Mouse (Mus musculus) ES-Bruce4 (cell line): ENCODE measurements at regions not wholly inside any gene's neighbourhood (a gene's known extent, or its start where the extent isn't known, plus 50 kb on each side); places are given as distances from the start of the nearest gene placed in this dataset.

Source experiments
- H3K27ac ChIP-seq: 2 replicates; pipeline ENCODE4 v1.5.1; 2012; ENCODE audit warnings: low read length, inconsistent platforms; ENCODE audit not compliant: insufficient read depth
- H3K27me3 ChIP-seq: 2 replicates; pipeline ENCODE4 v1.6.1; 2012; ENCODE audit warnings: mild to moderate bottlenecking, low read length, inconsistent platforms; ENCODE audit not compliant: control insufficient read depth, poor library complexity, insufficient read depth, severe bottlenecking
- H3K36me3 ChIP-seq: 2 replicates; pipeline ENCODE4 v1.6.1; 2012; ENCODE audit warnings: inconsistent platforms, mild to moderate bottlenecking, low read length, moderate library complexity; ENCODE audit not compliant: control insufficient read depth, poor library complexity, insufficient read depth, severe bottlenecking
- H3K4me1 ChIP-seq: one replicate; pipeline ENCODE4 v1.8.1; 2011; ENCODE audit warnings: low read length; ENCODE audit not compliant: control insufficient read depth, insufficient read depth
- H3K4me3 ChIP-seq: 2 replicates; pipeline ENCODE4 v1.5.1; 2011; ENCODE audit warnings: low read depth, mild to moderate bottlenecking, low read length
- H3K9ac ChIP-seq: 2 replicates; pipeline ENCODE4 v1.6.1; 2012; ENCODE audit warnings: low read depth, mild to moderate bottlenecking, inconsistent platforms; ENCODE audit not compliant: poor library complexity, severe bottlenecking
- H3K9me3 ChIP-seq: replicated peaks from 2 replicates; pipeline ENCODE4 v1.6.1; 2012; ENCODE audit warnings: mild to moderate bottlenecking, low read length, inconsistent platforms; ENCODE audit not compliant: control insufficient read depth, poor library complexity, insufficient read depth, severe bottlenecking
- CTCF ChIP-seq: IDR thresholded peaks from one replicate; pipeline ENCODE4 v1.8.1; 2011; ENCODE audit warnings: low read depth, low read length
- EP300 ChIP-seq: IDR thresholded peaks from 2 replicates; pipeline ENCODE4 v1.6.1; 2011; ENCODE audit warnings: low read depth, low read length; ENCODE audit not compliant: insufficient read depth
- POLR2A ChIP-seq: IDR thresholded peaks from one replicate; pipeline ENCODE4 v1.8.1; 2011; ENCODE audit warnings: low read length; ENCODE audit not compliant: insufficient read depth

DNA sequence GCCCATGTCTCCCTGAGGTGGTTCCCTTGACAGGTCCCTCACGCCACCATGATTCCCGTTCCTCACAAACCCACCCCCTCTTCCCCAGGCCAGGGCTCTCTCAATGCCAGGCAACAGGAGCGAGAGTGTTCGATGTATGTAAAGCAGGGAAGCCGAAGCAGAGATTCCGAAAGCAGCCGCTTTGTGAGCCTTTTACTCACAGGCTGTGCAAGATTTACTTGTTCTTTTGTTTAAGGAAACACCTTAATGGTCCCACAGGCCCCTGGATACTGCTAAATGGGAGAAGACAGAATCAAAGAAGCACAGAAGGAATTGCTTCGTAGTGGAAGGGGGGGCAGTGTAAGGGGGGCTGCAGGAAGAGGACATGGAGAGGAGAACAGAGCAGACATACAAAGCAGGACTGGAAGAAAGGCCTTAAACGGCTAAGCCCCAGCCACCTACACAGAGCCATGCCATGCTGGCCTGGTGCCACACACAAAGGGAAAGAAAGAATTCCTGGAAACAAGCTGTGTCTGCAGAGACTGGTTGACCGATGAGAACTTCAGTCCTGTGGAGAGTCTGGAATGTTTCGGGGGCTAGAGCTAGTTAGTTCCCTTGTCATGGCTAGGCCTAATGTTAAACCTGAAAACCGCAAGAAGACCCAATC is 270.1 kb upstream of the Sdk2 start:
- no peak overlapping the region for H3K4me3 ChIP-seq
- H3K9me3 ChIP-seq = no peaks in the 10 kb centered on the region
- no peaks in the 10 kb centered on the region for H3K36me3 ChIP-seq
- no peak overlapping the region for H3K27ac ChIP-seq
- H3K9ac ChIP-seq = no peak overlapping the region
- TF ChIP-seq CTCF (no peak), POLR2A (no peak), EP300 (no peak)
- no peaks in the 10 kb centered on the region for H3K4me1 ChIP-seq
- H3K27me3 ChIP-seq = no peaks in the 10 kb centered on the region; the same call in 1 of the 2 replicates

DNA sequence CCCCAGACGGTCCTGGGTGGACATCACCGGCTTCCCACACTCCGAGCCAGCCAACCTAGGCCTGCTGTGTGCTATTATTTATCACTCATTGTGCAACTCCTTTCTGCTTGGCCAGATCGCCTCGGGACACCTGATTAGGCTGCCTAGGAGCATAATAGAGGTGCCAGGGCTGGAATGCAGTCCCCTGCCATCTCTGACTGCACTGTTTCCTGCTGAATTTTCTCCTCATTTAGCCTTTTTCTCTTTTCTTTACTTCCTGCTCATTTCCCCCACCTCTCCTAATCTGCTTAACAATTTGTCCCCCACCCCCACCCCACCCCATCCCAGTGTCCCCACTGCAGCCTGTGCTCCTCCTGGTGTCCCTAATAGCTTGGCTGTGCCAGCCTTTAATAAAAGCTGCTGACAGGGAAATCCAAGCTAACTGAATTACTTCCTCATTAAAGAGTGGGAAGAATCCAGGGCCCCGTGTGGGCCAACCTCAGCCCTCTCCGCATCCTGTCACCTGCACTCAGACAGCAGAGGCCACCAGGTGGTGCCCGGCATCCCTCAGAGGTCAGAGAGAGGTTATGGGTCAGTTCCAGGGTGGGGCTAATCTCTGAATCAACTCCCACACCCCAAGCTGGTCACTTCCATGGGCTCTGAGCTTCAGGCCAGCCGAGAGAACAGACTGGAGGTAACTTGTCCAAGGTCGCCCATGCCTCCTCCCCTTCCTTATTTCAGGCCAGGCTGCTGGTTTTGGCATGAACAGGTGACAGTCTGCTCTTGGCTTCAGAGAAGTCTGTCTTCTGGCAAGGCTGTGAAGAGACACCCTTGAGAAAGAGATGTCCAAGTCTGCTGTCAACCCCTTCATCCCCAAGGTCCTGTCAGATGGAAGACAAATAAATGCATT is 269.3 kb upstream of the Sdk2 start:
- TF ChIP-seq CTCF (no peak), EP300 (no peak), POLR2A (no peak)

DNA sequence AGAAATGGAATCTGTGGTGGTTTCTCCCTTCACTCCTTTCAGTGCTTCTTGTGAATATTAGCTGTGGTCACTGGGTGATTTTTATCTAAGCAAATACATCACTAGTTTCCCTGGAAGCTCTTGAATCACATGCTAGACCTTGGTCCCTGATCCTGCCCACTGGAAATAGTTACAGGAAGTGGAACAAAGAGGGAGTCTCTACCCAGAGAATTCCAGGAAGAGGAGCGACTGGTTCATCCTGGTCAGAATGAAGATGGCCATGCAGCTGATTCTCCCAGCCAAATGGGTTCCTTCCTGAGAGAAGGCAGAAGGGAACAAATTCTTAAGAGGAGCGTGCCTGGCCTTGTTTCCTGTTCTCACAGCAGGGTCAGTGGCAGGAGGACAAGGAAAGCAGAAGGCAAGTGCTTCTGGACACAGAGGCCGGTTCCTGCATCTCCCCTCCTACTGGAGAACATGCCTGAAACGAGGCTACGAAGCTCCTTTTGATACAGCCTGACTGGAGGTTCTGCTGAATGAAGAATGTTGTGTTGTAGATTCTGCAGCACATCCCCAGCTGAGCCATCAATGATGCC is 264.8 kb upstream of the Sdk2 start:
- no peak for TF ChIP-seq EP300
- no peak for TF ChIP-seq CTCF
- no peak for TF ChIP-seq POLR2A
- H3K9me3 ChIP-seq = no peaks in the 10 kb centered on the region
- H3K4me1 ChIP-seq = no peaks in the 10 kb centered on the region
- no peak overlapping the region for H3K27ac ChIP-seq
- no peaks in the 10 kb centered on the region; the same call in 1 of the 2 replicates for H3K27me3 ChIP-seq
- H3K36me3 ChIP-seq = no peaks in the 10 kb centered on the region
- H3K9ac ChIP-seq = no peak overlapping the region
- H3K4me3 ChIP-seq = no peak overlapping the region

More for the DNA sequence above, 269.3 kb upstream of the Sdk2 start:
- no peaks in the 10 kb centered on the region for H3K9me3 ChIP-seq
- H3K4me1 ChIP-seq = no peaks in the 10 kb centered on the region
- no peak overlapping the region for H3K4me3 ChIP-seq
- no peak overlapping the region for H3K9ac ChIP-seq
- no peak overlapping the region for H3K27ac ChIP-seq
- no peaks in the 10 kb centered on the region for H3K36me3 ChIP-seq
- no peaks in the 10 kb centered on the region; the same call in 1 of the 2 replicates for H3K27me3 ChIP-seq

DNA sequence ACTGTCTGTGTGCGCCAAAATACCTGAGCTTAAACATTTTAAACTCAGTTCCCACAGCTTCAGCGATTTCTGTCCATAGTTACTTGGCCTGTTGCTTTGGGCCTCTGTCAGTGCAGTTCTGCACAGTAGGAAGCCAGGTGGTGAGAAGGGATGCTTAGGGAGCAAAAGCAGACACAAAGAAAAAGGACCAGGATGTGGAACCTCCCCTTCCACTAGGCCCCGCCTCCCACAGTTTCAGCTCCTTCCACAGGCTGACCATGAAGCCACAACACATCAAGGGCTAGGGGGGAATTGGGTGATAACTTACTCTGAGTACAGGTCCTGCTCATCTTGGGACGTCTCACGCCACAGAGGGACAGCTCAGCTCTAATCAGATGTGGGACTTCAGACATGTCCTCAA is 263.5 kb upstream of the Sdk2 start:
- Histone ChIP-seq H3K36me3 (no peaks in the 10 kb centered on the region), H3K4me1 (no peaks in the 10 kb centered on the region), H3K27ac (no peak overlapping the region), H3K27me3 (no peaks in the 10 kb centered on the region; the same call in 1 of the 2 replicates), H3K9ac (no peak overlapping the region), H3K4me3 (no peak overlapping the region), H3K9me3 (no peaks in the 10 kb centered on the region)
- TF ChIP-seq EP300 (no peak), POLR2A (no peak), CTCF (no peak)

DNA sequence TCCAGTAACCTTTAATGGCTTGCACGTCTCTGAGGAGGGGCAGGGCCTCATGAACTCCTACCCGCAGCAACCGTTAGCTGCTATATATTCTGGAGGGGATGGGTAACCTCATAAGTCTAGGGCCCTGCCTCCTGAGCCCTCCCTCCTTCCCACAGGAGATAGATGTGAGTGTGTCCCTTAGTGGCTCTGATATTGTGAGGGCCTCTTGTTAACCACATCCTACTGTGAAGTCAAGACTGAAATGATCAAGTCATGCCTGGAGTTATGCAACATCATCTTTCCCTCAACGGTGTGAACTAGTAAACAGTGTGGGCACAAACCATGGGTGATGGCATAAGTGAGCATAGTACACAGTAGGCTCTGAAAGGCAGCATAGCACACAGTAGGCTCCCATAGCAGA is 255.8 kb upstream of the Sdk2 start:
- Histone ChIP-seq H3K9ac (no peak overlapping the region), H3K27me3 (no peaks in the 10 kb centered on the region), H3K4me3 (no peak overlapping the region), H3K27ac (no peak overlapping the region), H3K9me3 (no peaks in the 10 kb centered on the region), H3K4me1 (no peaks in the 10 kb centered on the region), H3K36me3 (no peaks in the 10 kb centered on the region)
- TF ChIP-seq POLR2A (no peak), CTCF (no peak)

DNA sequence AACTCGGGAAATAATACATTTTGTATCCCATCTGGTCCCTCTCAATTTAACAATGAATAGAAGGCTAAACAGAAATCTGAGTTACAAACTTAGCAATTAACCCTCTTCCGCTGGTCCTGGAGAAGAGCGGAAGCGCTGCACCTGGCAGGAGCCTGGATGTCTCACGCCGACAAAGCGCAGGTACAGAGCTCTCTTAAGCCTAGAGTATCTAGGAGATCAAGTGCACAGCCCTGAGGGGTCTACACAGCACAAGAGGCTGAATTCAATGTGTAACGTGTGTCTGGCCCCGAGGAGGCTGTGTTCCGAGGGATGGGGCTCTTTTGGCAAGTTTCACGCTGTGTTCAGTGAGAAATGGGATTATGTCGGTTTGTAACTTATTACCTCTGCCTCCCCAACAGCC is 255.1 kb upstream of the Sdk2 start:
- Histone ChIP-seq H3K36me3 (no peaks in the 10 kb centered on the region), H3K9ac (no peak overlapping the region), H3K27me3 (no peaks in the 10 kb centered on the region), H3K4me3 (no peak overlapping the region), H3K27ac (no peak overlapping the region), H3K9me3 (no peaks in the 10 kb centered on the region), H3K4me1 (no peaks in the 10 kb centered on the region)
- TF ChIP-seq POLR2A (no peak), CTCF (no peak), EP300 (no peak)
